Mouse (Mus musculus) intestine, postnatal 0 days (tissue): ENCODE results near the gene Smarcal1. TPM values are rescaled to one million over a fixed set of nuclear protein-coding genes. Genes with fewer than 3 reads are reported as not detected.
A peak's percentile ranks its signal among the peaks of the same experiment; 100 is the strongest.

ENCODE experiments used
- ATAC-seq: fragments of 200-750 bp; cut with Nextera tagmentation; 2 replicates; pipeline ENCODE4 v1.8.0; 2017; ENCODE audit warnings: mild to moderate bottlenecking, moderate TSS enrichment, moderate library complexity
- H3K27ac ChIP-seq: fragments of 300-500 bp; sonication (generic); 2 replicates; pipeline ENCODE4 v1.5.1; 2014; ENCODE audit warnings: mild to moderate bottlenecking, low read depth, low read length, moderate library complexity
- H3K27me3 ChIP-seq: fragments of 300-500 bp; sonication (generic); replicated peaks from 2 replicates; pipeline ENCODE4 v1.6.1; 2014; ENCODE audit warnings: low read length, mixed read lengths; ENCODE audit not compliant: control insufficient read depth, insufficient read depth
- H3K36me3 ChIP-seq: fragments of 300-500 bp; sonication (generic); 2 replicates; pipeline ENCODE4 v1.6.1; 2014; ENCODE audit warnings: mild to moderate bottlenecking, moderate library complexity; ENCODE audit not compliant: control insufficient read depth, insufficient read depth
- H3K4me1 ChIP-seq: fragments of 300-500 bp; sonication (generic); replicated peaks from 2 replicates; pipeline ENCODE4 v1.6.1; 2014; ENCODE audit warnings: antibody characterized with exemption, low read length, mixed read lengths; ENCODE audit not compliant: control insufficient read depth, insufficient read depth
- H3K4me2 ChIP-seq: fragments of 300-500 bp; sonication (generic); replicated peaks from 2 replicates; pipeline ENCODE4 v1.6.1; 2014; ENCODE audit warnings: low read depth, mild to moderate bottlenecking, moderate library complexity
- H3K4me3 ChIP-seq: fragments of 300-500 bp; sonication (generic); 2 replicates; pipeline ENCODE4 v1.5.1; 2014; ENCODE audit warnings: low read depth, low read length
- H3K9ac ChIP-seq: fragments of 300-500 bp; sonication (generic); 2 replicates; pipeline ENCODE4 v1.6.1; 2014; ENCODE audit warnings: mild to moderate bottlenecking, low read depth, low read length
- H3K9me3 ChIP-seq: fragments of 300-500 bp; sonication (generic); 2 replicates; pipeline ENCODE4 v1.6.1; 2016; ENCODE audit warnings: mixed run types; ENCODE audit not compliant: control insufficient read depth
- CTCF ChIP-seq: sonication (generic); IDR thresholded peaks from 2 replicates; pipeline ENCODE4 v1.5.1; 2016; ENCODE audit warnings: low read depth, mild to moderate bottlenecking, control low read depth, antibody characterized with exemption, moderate library complexity
- WGBS: fragments of 180-500 bp; shearing (Covaris S2); extraction: QIAGEN DNeasy Blood & Tissue Kit; methylation state at CpG from one replicate; pipeline ENCODE4 v1.1.7; 2014; 5-methylcytosine and 5-hydroxymethylcytosine counted together
- polyA plus RNA-seq: library from polyadenylated mRNA; unstranded; fragments of >200 nt; fragmentation: Nextera tagmentation; extraction: Ambion mirVana; gene quantifications from 2 replicates; pipeline ENCODE4 v1.2.1, GENCODE M21; 2015

Gene Smarcal1
- polyA plus RNA-seq, 1 experiment from 2014 or later, result 5.4 TPM

DNA sequence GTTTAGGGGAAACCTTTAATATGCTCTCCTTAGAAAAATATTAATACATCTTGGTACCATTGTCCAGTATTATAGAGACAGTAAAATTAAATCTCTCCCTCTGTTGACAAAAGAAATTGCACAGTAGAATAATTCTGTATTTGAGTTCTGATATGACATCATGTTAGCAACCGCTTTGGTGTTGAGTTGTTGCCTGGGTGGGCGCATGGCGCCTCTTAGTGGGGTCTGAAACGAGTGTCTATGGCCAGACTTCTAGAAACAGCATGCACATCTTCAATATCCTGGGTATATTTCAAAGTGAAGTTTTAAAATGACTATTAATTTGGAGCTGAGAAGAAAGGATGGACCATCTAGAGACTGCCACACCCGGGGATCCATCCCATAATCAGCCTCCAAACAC is 19.8 kb downstream of the Smarcal1 start:
- Histone ChIP-seq H3K36me3 (peaks cover 45% of the 10 kb centered on the region), H3K27ac (no peak overlapping the region), H3K27me3 (no peaks in the 10 kb centered on the region), H3K4me2 (no peak overlapping the region), H3K9ac (no peak overlapping the region), H3K4me1 (no peaks in the 10 kb centered on the region), H3K4me3 (no peak overlapping the region), H3K9me3 (no peaks in the 10 kb centered on the region)
- 92% methylated on average over 5 of the region's 5 CpGs for WGBS
- no peak for ATAC-seq
- no peak for TF ChIP-seq CTCF

DNA sequence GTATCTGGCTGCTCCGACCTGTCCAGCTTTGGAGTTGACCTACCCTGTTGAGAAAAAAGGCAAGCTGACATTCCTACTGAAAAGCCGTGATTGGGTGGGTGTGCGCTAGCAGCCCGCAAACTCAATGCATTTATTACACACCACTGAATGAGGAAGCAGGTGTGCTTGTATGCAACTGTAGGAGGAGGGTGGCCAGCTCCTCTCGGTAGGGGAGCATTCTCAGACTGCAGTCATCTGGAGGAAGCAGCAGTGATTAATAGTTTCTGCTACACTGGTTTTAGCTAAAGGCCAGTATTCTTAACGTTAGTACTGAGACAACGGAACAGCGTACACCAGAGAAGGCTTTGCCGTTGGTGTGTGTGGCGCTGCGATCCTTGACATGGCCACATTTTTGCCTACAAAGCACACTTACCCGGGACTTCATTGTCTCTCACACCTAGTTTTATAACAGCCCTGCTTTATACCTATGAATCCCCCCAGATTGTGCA is 23.2 kb downstream of the Smarcal1 start:
- WGBS, result 81% methylated on average over 12 of the region's 12 CpGs
- ATAC-seq, result no peak
- Histone ChIP-seq H3K9ac (no peak overlapping the region), H3K4me1 (no peaks in the 10 kb centered on the region), H3K9me3 (no peaks in the 10 kb centered on the region), H3K27me3 (no peaks in the 10 kb centered on the region), H3K36me3 (peaks cover 40% of the 10 kb centered on the region), H3K4me3 (no peak overlapping the region), H3K4me2 (no peak overlapping the region), H3K27ac (no peak overlapping the region)
- no peak for TF ChIP-seq CTCF

DNA sequence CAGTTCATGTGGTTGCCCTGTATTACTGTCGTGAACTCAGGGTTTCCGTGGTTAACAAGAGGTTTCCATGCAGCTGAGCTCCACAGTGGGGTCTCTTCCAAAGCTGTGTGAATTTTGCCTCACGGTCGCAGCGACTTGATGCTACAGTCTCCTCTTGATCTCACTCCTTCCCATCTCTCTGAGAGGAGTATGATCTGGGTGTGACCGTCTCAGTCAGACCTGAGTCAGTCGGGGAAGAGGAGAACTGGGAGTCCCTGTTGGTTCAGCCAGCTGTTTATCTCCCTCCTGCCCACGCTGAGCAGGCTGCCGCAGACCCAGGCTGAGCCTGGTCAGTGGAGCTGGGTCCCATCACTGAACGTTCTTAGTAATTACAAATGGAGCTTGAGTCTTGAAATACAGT is 26.1 kb downstream of the Smarcal1 start:
- no peak overlapping the region for H3K9ac ChIP-seq
- TF ChIP-seq CTCF, result no peak
- H3K27ac ChIP-seq, result no peak overlapping the region
- H3K4me3 ChIP-seq, result no peak overlapping the region
- H3K4me1 ChIP-seq, result no peaks in the 10 kb centered on the region
- H3K4me2 ChIP-seq, result no peak overlapping the region
- no peaks in the 10 kb centered on the region for H3K27me3 ChIP-seq
- peaks cover 46% of the 10 kb centered on the region for H3K36me3 ChIP-seq
- 87% methylated on average over 10 of the region's 10 CpGs for WGBS
- ATAC-seq, result no peak
- H3K9me3 ChIP-seq, result no peaks in the 10 kb centered on the region

DNA sequence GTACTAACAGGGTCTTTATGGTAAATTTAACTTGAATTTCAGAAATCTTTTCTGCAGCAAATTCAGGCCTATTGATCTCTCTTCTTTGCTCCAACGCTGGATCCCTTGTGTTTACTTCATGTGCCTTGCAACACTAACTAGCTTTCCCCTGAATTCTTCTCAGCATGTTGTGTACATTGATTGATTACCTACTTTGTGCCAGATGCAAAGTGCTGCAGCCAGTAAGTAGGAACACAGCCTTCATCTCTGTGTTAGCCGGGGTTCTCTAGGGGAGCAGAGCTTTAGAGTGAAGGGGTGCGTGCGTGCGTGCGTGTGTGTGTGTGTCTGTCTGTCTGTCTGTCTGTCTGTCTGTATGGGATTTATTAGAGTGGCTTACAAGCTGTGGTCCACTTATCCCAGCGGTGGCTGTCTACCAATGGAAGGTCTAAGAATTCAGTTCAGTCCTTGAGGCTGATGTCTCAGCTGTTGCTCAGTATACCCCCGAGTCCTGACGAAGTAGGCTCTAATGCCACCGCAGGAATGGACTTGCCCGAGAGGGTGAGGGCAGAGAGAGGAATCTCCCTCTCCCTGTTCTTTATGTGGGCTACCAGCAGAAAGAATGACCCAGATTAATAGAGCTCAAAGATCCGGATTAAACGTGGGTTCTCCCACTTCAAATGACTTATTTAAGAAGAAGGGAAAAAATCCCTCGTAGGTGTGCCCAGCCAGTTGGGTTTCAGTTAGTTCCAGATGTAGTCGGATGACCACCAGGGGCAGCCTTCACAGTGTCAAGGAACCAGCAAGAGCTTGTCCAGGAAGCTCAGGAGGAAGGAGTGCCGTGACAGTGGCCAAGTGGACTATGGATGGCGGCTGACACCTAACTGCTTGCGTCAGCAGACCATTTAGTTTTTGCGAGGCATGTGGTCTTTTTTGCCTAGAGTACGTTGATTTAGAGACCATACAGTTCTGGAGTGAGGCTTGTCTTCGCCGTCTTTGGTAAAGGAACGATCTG is 27.1 kb downstream of the Smarcal1 start:
- 85% methylated on average over 23 of the region's 23 CpGs for WGBS
- TF ChIP-seq CTCF, result peak; percentile 57
- Histone ChIP-seq H3K9ac (no peak overlapping the region), H3K4me3 (no peak overlapping the region), H3K4me2 (no peak overlapping the region), H3K4me1 (no peaks in the 10 kb centered on the region), H3K36me3 (peaks cover 50% of the 10 kb centered on the region), H3K27me3 (no peaks in the 10 kb centered on the region), H3K27ac (no peak overlapping the region), H3K9me3 (no peaks in the 10 kb centered on the region)
- no peak for ATAC-seq

DNA sequence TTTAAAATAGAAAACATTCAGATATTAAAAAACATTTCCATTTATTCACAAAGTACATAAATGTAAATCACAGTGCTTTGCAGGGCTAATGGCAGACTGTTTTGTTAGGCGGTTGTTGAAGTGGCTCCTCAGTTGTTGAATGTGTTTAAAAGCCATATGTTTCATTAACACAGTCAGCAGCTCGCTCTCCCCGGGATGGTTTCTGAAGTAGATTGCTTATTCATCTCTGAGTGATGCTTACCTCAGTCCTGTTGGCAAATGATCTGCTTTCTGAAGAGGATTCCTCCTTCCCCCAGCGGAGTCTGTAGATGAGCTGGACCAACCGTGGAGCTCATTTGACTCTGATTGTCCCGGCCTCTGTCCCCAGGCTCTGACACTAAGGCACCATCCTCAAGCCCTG is 29.1 kb downstream of the Smarcal1 start:
- Histone ChIP-seq H3K36me3 (peaks cover 68% of the 10 kb centered on the region), H3K4me1 (no peaks in the 10 kb centered on the region), H3K9ac (no peak overlapping the region), H3K27ac (no peak overlapping the region), H3K4me2 (no peak overlapping the region), H3K4me3 (no peak overlapping the region), H3K9me3 (no peaks in the 10 kb centered on the region), H3K27me3 (no peaks in the 10 kb centered on the region)
- TF ChIP-seq CTCF, result no peak
- 87% methylated on average over 6 of the region's 6 CpGs for WGBS
- ATAC-seq, result no peak

DNA sequence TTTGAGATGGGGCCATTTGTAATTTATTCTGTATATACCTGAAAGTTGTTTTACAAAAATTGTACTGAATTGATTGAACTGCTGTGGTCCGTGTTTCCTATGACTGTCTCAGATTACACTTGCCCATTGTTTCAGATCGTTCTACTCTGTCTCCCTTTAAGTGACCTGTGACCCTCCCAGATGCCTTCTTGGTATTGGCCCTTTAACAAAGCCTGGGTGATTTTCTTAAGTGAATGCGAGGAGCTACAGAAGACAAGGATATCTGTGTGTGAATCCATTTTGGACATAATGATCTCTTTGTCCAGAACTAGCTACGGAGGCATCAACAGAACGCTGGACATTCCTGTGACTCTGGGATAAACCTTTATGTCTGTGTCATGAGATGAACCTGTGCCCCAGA is 52.2 kb downstream of the Smarcal1 start:
- no peak overlapping the region for H3K4me2 ChIP-seq
- no peaks in the 10 kb centered on the region for H3K27me3 ChIP-seq
- H3K4me1 ChIP-seq, result no peaks in the 10 kb centered on the region
- WGBS, result 58% methylated on average over 5 of the region's 5 CpGs
- H3K9me3 ChIP-seq, result no peaks in the 10 kb centered on the region
- no peak overlapping the region for H3K9ac ChIP-seq
- no peak for TF ChIP-seq CTCF
- no peak overlapping the region for H3K4me3 ChIP-seq
- H3K27ac ChIP-seq, result no peak overlapping the region
- peaks cover 21% of the 10 kb centered on the region; the same call in 1 of the 2 replicates for H3K36me3 ChIP-seq
- ATAC-seq, result no peak
